Mouse (Mus musculus) NIH3T3 (cell line): Measurements from ENCODE around the gene Trim28.

Source experiments
- DNase-seq: peaks from one replicate; pipeline ENCODE4 v3.0.0-alpha.2; 2012; ENCODE audit warnings: low read depth

Trim28 gene

GRCm38 (mm10) chr7:13034148-13034977 is 35.4 kb downstream of the Trim28 start, which contains the start of gene Chmp2a:
TSS of gene Chmp2a (minus strand) at chr7:13034807.
- DNase-seq = peak; percentile 98

GRCm38 (mm10) chr7:13035211-13035855 is 36.4 kb downstream of the Trim28 start:
- no peak for DNase-seq

GRCm38 (mm10) chr7:13036806-13037205 is 37.9 kb downstream of the Trim28 start:
- no peak for DNase-seq

- no peak for DNase-seq
These were observed 38.5 kb downstream of the Trim28 start for GRCm38 (mm10) chr7:13037366-13037765.

- peak; percentile 99 for DNase-seq
These were observed 39.1 kb downstream of the Trim28 start, which contains the start of gene Ube2m for GRCm38 (mm10) chr7:13037901-13038555. TSS of gene Ube2m (minus strand) at chr7:13038275.

- DNase-seq = peak; percentile 79
These were observed 39.8 kb downstream of the Trim28 start for GRCm38 (mm10) chr7:13038621-13039169.

- DNase-seq = no peak
These were observed 40.3 kb downstream of the Trim28 start for GRCm38 (mm10) chr7:13039181-13039580.

GRCm38 (mm10) chr7:13041256-13041655 is 42.3 kb downstream of the Trim28 start:
- DNase-seq = no peak

GRCm38 (mm10) chr7:13042511-13042910 is 43.6 kb downstream of the Trim28 start:
- no peak for DNase-seq

- no peak for DNase-seq
These were observed 44.2 kb downstream of the Trim28 start for GRCm38 (mm10) chr7:13043120-13043444.

- no peak for DNase-seq
These were observed 44.7 kb downstream of the Trim28 start for GRCm38 (mm10) chr7:13043445-13044253.

GRCm38 (mm10) chr7:13044254-13044625 is 45.3 kb downstream of the Trim28 start:
- DNase-seq = no peak

GRCm38 (mm10) chr7:13046084-13046483 is 47.2 kb downstream of the Trim28 start:
- DNase-seq = peak; percentile 88

- DNase-seq = no peak
These were observed 54.1 kb downstream of the Trim28 start for GRCm38 (mm10) chr7:13053001-13053400.

- DNase-seq = no peak
These were observed 54.6 kb downstream of the Trim28 start for GRCm38 (mm10) chr7:13053501-13053900.

- no peak for DNase-seq
These were observed 55.0 kb downstream of the Trim28 start for GRCm38 (mm10) chr7:13053961-13054286.

- DNase-seq = peak; percentile 97
These were observed 55.5 kb downstream of the Trim28 start, which contains the start of gene Mzf1 for GRCm38 (mm10) chr7:13054287-13055010. TSS of gene Mzf1 (minus strand) at chr7:13054764.

- no peak for DNase-seq
These were observed 58.2 kb downstream of the Trim28 start for GRCm38 (mm10) chr7:13056913-13057700.

GRCm38 (mm10) chr7:13059536-13059935 is 60.6 kb downstream of the Trim28 start:
- DNase-seq = no peak

GRCm38 (mm10) chr7:13063399-13063798 is 64.5 kb downstream of the Trim28 start:
- peak; percentile 69 for DNase-seq
